Mouse (Mus musculus) heart, postnatal 0 days (tissue): ENCODE measurements around the gene Slc22a23.

ENCODE experiments used
- CTCF ChIP-seq: IDR thresholded peaks from 2 replicates; pipeline ENCODE4 v1.5.1; 2016; ENCODE audit warnings: antibody characterized with exemption, control low read depth, low read depth
- EP300 ChIP-seq: IDR thresholded peaks from 2 replicates; pipeline ENCODE4 v1.6.1; 2016; ENCODE audit warnings: antibody characterized with exemption, low read depth

DNA sequence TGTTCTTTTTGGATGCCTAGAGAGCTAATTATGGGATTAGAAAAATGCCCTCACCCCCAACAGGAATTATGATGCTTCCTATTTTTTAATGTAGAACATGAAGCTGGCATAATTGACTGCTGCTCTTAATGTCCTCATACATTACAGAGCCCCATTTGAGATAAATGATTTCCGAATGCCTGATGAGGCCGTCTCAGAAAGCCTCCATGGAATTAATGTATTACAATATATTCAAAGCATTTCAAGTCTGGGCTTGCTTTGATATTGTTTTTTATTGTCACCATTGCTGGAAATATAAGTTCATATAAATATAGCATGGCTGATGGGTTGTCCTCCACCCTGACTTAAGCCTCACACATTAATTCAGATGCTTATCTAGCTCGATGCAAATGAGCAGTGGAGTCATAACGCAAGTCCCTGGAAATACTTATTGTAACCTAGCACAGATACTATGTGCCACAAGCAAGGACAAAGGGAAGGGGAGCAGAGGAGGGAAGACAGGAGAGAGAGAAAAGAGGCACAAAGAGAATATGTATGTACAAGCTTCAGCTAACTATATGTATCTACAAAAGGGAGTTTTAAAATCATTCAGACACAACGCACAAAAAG is 28.0 kb upstream of the Slc22a23 start:
- no peak for TF ChIP-seq CTCF
- no peak for TF ChIP-seq EP300
